Mouse (Mus musculus) lung, postnatal 4 days (tissue): Measurements from ENCODE around the gene Efcab12.

Experiments used
- DNase-seq, 2 experiments: peaks; one replicate each; pipeline ENCODE4 v3.0.0; 2021

Gene Efcab12

DNA sequence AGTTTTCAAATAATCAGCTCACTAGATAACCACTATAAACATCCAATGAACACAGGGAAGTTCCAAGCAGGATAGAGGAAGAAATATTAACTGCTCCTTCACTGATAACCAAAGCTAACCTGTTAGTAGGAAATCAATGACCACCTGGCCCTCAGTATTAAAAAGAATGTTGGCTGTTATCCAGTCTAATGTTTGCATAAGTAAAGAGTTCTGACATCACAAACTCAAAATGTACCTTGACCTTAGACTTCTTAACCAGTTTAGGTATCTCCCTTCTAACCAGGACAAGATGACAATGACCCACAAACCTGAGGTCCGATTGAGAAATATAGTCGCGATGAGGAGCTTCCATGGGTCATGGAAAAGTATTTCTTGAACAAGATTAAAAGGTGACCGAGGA, 6.8 kb upstream of the Efcab12 start:
- no peak for DNase-seq

DNA sequence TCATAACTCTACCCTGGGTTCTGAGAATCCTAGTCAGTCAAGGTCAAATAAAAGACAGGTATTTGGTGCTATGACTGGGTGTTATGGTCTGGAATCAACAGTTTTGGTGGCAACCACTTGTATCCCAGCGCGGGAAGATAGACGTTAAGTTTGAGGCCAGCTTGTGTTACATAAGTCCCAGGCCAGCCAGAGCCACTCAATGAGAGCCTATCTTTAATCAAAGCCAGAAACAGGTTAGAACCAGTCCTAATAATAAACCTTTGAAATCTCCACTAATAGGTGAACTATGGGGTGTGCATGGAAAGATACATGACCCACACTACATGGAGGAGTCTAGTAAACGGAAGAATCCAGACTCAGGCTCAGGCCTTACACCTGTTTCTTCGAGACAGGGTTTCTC, 533 bp upstream of the Efcab12 start:
- no peak for DNase-seq

DNA sequence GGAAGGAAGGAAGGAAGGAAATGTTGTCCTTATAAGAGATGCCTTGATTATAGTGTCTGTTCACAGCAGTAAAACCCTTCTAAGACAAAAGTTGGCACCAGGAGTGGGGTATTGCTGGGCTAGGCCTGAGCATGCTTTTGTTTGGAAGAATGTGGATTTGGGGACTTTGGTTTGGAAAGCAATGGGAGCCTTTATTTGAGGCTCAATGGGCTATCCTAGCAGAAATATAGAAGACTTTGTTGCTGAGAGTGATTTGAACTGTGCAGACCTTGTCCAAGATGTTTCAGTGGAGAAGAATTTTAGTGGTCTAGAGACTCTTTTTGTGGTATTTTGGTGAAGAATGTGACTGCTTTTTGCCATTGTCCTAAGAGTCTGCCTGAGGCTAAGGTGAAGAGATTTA, 4.4 kb downstream of the Efcab12 start:
- DNase-seq = no peak

DNA sequence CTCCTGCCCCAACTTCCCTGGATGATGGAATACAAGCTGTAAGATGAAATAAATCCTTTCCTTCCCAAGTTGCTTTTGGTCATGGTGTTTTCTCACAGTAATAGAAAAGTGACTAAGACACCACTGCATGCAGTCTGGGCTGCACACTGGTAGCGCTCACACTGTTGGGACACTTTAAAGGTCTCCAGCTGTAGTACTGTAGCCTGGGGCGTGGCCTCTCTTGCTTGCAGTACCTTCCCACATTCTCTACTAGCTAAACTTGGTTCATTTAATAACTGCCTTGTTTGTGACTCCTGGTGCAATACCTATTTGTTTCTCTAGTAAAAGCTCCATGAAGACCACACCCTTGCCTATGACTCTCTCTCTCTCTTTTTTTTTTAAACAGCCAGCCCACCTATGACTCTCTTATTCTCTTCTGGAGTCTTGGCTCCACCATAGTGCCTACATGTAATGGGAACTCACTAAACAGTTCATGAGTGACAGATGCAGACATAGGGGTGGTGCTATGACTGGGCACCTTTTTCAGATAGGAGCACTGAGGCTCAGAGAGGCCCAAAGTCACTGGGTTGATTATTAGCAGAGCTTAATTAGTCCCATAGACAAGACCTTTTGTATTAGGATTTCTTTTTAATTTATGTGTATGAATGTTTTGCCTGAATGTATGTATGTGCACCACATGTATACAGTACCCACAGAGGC, 5.9 kb downstream of the Efcab12 start:
- DNase-seq = no peak

DNA sequence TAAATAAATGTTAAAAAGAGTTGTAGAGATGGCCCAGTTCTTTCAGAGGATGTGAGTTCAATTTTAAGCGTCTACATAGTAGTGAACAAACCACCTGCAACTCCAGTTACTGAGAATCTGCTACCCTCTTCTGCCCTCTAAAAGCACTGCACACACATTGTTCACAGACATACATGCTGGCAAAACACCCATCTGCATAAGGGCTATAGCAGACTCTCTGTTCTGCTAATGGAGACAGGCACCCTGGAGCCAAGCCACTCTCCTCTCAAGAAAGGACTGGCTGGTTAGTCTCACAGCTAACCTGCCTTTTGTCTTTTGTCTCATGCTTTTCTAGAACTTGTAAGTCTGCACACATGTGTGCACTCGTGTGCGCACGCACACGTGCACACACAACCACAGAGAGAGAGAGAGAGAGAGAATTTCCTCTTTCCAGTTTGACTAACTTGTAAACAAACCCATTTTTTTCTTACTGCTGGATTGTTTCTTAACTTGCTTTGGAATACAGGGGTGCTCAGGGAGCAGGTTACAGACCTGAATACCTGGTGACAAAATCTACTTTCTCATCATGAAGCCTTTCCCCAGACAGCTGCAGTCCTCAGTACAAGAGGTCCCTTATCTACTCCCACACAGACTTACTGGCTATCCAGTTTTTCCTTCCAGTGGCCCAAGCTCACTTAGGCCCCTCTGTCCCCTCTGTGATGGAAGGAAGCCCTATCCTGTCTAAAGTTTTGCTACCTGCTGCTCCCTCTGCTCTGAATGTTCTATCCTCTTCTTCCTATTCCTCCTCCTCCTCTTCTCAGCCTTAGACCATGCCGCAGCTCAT, 7.2 kb downstream of the Efcab12 start:
- no peak for DNase-seq

GRCm38 (mm10) chr6:115823850-115824464, 14.3 kb downstream of the Efcab12 start:
- peak; percentile 58 to 73 for DNase-seq

DNA sequence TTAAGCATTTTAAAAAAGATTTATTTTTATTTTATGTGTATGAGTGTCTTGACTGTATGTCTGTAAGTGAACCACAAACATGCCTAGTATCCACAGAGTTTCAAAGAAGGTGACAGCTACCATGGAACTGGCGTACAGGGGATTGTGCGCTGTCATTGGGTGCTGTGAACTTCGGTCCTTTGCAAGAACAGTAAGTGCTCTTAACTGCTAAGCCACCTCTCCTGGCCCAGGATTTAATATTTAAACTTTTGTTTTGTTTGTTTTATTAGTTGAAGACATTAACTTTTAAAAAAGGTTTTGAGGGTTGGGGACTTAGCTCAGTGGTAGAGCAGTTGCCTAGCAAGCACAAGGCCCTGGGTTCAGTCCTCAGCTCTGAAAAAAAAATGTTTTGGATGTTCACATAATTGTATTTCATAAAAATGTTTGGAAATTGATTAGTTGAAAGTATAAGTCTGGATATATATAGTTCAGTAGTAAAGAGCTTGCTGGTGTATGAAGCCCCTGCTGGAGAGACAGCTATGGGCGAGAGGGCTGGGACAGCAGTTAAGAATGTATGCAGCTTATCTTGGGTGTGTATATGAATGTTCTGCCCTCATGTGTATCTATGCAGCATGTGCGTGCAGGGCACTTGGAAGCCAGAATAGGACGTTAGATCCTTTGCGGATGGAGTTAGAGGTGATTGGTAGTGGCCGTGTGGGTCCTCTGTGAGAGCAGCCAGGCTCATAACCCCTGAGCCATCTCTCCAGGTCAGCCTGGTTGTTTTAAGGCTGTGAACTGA, 16.8 kb downstream of the Efcab12 start:
- DNase-seq = no peak

DNA sequence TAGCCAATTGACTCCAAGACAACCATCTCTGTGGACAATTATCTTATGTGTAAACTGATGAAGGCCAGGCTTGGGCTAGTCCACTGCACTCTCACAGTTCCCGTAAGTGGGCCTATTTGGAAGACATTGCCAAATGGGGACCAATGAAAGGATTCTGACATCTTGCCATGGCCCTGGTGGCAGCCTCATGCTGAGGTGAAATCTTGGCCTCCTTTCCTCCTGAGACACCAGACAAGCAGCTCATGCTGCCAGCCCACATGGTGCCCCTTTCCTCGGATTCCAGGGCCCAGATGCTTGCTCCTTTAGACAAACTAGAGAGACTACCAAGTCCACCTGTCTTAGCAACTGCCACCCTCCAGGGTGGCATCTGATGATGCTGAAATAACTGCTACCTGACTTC, 20.1 kb downstream of the Efcab12 start:
- no peak for DNase-seq

DNA sequence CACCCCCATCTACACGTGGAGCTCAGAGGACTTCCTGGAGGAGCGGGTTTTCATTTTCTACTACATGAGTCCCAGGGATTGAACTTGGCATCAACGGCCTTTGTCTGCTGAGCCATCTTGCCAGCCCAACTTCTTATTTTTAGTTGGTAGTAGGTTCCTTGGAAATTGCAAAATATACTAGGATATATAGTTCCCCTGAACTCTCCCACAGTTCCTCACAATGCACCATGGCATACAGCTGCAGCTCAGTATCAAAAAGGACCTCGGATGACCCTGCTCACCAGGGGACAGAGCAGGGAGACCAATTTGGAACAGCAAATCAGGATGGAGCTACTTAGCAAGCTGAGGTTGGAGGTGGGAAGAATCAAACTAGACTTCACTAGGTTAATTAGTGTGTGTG, 23.2 kb downstream of the Efcab12 start:
- DNase-seq = no peak

- peak; percentile 69 for DNase-seq
These were observed 24.1 kb downstream of the Efcab12 start for GRCm38 (mm10) chr6:115814104-115814503.

DNA sequence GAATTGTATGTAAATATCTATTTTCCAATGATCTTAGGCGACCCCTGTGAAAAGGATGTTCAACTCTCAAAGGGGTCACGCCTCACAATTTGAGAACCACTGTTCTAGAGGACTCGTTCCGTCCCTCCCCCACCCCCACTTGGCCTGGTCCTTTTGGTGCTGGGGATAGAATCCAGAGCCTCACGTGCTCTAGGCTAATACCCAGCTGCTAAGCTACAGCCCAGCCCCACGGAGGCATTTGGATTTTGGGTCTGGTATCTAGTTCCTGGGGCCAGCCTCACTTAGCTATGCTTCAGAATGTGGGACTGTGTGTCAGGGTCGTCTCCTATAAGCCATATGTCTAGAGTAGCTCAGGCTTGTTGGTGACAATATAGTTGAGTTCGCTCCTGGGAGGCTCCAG, 26.6 kb downstream of the Efcab12 start:
- no peak for DNase-seq

DNA sequence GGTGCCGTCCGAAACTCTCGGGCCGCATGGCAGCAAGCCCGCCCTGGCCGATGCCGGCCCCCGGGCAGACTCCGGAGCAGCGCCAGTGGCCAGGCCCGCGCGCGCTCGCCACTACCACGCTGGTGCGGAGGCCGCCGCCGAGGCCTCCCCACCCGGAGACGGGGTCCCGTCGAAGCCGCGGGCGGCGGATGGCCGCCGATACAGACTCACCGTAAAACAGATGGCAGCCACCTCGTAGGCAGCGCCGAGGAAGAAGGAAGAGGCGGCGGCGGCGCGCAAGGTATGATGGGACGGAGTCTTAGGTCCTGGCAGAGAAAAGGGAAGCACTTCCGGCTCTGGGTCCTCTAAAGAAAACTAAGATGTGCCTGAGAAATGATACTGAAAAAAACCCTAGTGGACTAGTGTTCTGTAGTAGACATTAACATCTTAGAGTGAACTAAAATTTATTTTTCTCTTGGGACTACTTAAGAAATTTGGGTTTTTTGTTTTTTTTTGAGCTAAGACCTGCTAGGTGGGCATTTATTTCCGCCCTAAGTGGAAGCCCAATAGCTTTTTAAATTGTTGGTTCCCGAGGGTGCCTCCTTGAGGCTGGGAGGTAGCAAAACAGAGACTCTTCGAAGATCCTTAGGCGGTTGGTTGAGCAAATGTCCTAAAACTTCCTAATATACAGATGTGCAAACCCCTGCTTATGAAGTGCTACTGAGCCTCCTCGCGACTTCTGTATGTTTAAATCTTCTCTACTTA, 29.6 kb downstream of the Efcab12 start, which contains the start of gene Rpl32:
Rpl32 (minus strand) TSS at position 260 of the 744 bp plus-strand sequence.
- peak; percentile 90 for DNase-seq

DNA sequence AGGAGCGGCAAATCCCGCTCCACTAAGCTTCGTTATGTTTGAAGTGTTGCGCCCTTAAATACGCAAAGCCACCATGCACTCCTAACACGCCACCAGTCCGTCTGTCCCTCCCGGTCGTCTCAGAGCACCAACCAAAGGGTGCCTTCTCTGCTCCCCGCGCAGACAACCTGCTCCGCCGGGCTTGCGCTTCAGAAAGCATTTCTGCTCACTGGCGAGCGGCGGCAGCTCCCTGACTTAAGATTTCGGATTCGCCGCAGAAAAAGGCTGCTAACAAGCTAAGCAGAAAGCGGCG, 30.1 kb downstream of the Efcab12 start:
- no peak for DNase-seq

DNA sequence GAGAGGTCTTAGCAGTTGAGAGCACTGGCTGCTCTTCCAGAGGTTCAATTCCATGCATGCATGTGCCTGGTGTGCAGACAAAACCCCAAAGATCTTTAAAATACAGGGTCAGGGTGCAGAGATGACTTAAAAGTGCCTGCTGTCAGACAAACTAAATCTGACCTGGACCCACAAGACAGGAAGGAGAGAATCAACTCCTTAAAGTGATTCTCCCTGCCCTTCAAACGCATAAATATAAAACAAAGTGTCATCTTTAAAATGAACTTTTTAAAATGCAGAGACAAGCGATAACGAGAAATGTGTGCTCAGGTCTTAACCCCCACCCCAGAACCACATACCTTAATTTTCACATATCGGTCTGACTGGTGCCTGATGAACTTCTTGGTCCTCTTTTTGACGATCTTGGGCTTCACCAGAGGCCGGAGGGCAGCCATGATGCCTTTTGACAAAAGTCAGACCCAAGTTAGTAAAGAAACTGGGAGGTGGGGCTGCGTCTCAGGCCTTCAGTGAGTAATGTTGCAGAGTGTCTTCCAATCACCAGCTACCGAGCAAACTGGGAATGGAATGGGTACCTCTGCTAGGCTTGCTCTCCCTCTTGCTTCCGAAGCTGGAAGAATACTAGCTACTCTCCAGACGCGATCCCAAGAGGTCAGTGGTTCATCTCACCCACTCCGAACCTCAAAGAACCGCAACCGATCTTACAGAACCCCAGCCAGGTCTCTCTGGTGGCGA, 30.6 kb downstream of the Efcab12 start:
- peak in 1 of 2 experiments; percentile 27 for DNase-seq

DNA sequence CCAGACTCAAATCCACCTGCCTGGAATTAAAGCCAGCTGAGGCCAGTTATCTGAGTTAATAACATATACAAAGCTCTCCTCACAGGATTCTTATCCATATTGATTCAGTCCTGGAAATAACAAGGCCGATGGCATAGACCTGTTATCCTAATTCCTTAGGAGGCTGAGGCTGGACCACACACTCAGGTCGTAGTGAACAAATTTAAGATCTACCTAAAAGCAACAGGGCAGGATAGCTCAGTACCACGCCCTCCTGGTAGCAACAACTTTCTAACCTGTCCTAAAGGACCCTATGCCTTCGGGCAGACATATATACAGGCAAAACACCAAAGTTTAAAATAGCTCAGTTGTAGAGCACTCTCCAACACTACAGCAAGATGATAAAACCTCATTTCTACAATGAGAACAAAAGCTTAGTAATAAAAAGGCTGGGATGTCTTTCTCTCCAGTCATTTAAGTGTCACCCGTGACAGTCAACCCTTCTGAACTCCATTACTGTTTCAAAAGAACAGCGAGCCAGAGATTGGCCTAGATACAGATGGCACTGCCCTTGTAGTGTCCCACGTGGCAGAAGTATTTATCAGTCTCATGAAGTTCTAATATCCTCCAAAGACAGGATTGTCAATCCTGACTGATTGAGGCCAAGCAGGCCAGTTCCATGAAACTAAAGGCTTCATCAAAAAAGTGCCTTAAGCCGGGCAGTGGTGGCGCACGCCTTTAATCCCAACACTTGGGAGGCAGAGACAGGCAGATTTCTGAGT, 33.6 kb downstream of the Efcab12 start:
- DNase-seq = no peak

GRCm38 (mm10) chr6:115803541-115804382, 34.5 kb downstream of the Efcab12 start:
- DNase-seq = peak; percentile 82 to 86

DNA sequence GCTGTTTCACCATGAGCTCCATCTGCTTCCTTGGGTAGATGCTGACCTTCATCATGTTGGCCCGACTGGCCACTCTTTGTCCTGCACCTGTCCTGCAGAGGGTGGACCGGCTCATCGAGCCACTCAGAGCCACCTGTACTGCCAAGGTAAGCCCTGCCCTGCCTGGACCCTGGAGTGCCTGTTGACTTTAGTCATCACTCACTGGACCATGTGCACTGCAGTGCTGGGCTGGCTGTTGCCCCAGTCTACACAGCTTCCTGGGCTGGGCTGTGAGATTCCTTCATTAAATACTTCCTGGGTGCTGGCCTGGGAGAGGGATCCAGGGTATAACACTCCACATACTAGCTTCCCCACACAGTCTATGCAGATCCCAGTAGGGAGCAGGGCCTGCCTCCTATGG, 36.4 kb downstream of the Efcab12 start:
- peak in 1 of 2 experiments; percentile 47 for DNase-seq

DNA sequence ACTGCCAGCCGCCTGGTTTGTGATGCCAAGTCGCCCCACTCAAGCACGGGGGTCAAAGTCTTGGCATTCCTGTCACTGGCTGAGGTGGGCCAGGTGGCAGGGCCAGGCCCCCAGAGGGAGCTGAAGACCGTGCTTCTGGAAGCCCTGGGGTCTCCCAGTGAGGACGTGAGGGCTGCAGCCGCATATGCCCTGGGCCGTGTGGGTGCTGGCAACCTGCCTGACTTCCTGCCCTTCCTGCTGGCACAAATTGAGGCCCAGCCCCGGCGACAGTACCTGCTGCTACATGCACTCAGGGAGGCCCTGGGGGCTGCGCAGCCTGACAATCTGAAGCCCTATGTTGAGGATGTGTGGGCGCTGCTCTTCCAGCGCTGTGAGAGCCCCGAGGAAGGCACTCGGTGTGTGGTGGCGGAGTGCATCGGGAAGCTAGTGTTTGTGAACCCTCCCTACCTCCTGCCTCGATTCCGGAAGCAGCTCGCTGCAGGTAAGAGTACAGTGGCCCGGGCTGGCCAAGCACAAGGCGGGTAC, 45.5 kb downstream of the Efcab12 start:
- no peak for DNase-seq

DNA sequence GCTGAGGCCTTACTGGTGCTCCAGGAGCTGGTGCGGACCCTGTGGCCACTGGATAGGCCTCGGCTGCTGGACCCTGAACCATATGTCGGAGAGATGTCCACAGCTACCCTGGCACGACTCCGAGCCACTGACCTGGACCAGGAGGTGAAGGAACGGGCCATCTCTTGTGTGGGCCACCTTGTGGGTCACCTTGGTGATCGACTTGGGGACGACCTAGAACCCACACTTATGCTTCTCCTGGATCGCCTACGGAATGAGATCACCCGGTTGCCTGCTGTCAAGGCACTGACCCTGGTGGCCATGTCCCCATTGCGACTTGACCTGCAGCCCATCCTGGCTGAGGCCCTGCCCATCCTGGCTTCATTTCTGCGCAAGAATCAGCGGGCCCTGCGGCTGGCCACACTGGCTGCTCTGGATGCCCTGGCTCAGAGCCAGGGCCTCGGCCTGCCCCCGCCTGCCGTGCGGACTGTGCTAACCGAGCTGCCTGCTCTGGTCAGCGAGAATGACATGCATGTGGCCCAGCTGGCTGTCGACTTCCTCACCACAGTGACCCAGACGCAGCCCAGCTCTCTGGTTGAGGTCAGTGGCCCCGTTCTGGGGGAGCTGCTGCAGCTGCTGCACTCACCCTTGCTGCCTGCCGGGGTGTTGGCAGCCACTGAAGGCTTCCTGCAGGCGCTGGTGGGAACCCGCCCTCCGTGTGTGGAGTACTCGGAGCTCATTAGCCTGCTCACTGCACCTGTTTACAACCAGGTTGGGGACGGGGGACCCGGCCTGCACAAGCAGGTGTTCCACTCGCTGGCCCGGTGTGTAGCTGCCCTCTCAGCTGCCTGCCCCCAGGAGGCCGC, 46.1 kb downstream of the Efcab12 start:
- peak; percentile 47 to 88 for DNase-seq
